Mouse (Mus musculus) G1E (cell line): ENCODE data around the gene Zswim4. TPM values are rescaled to one million over a fixed set of nuclear protein-coding genes. Genes with fewer than 3 reads are reported as not detected.

ENCODE experiments used
- ATAC-seq: 2 replicates; pipeline ENCODE4 v1.8.0; 2016; ENCODE audit warnings: mild to moderate bottlenecking; ENCODE audit not compliant: insufficient number of reproducible peaks, poor library complexity, low FRiP score, severe bottlenecking; ENCODE audit errors: extremely low read depth
- DNase-seq: peaks from one replicate; pipeline ENCODE4 v3.0.0; 2012; ENCODE audit warnings: low spot score
- H3K27me3 ChIP-seq: 2 replicates; pipeline ENCODE4 v1.6.1; 2012; ENCODE audit warnings: mild to moderate bottlenecking, low read length, inconsistent platforms; ENCODE audit not compliant: insufficient read depth
- H3K36me3 ChIP-seq: replicated peaks from 2 replicates; pipeline ENCODE3; 2012; ENCODE audit warnings: mild to moderate bottlenecking, inconsistent platforms
- H3K4me1 ChIP-seq: 2 replicates; pipeline ENCODE4 v1.6.1; 2012; ENCODE audit warnings: low read depth, low read length, inconsistent platforms, mixed read lengths; ENCODE audit not compliant: insufficient read depth
- H3K4me3 ChIP-seq: 2 replicates; pipeline ENCODE4 v1.5.1; 2012; ENCODE audit warnings: low read depth, mild to moderate bottlenecking, inconsistent platforms, low read length, moderate library complexity, mixed read lengths
- H3K9me3 ChIP-seq: replicated peaks from 2 replicates; pipeline ENCODE4 v1.6.1; 2012; ENCODE audit warnings: inconsistent platforms
- CTCF ChIP-seq: IDR thresholded peaks from 2 replicates; pipeline ENCODE4 v1.5.1; 2012; ENCODE audit warnings: low read depth, low read length, inconsistent platforms, mixed read lengths
- GATA1 ChIP-seq: IDR thresholded peaks from 2 replicates; pipeline ENCODE4 v1.6.1; 2012; ENCODE audit warnings: borderline replicate concordance, low read length, inconsistent platforms, mixed read lengths
- GATA2 ChIP-seq: IDR thresholded peaks from 2 replicates; pipeline ENCODE4 v1.6.1; 2012; ENCODE audit warnings: low read depth, low read length, inconsistent platforms, borderline replicate concordance
- POLR2AphosphoS5 ChIP-seq: IDR thresholded peaks from 2 replicates; pipeline ENCODE4 v1.6.1; 2012; ENCODE audit warnings: low read depth, low read length, inconsistent platforms; ENCODE audit not compliant: insufficient replicate concordance
- TAL1 ChIP-seq: conservative IDR thresholded peaks from 2 replicates; pipeline ENCODE4 v1.6.1; 2012; ENCODE audit warnings: low read depth, low read length, inconsistent platforms, mixed read lengths
- polyA plus RNA-seq: library from polyadenylated mRNA; stranded (reverse); fragments of >175 nt; gene quantifications from 2 replicates; pipeline ENCODE4 v1.2.3, GENCODE M21; 2012
- total RNA-seq, 2 experiments: library from RNA; stranded (forward) in 1 of 2; stranded (reverse) in 1 of 2; fragments of 200-1000 nt in 1 of 2; fragments of >200 nt in 1 of 2; fragmentation: Nextera tagmentation in 1 of 2; gene quantifications; 2 replicates each; pipeline ENCODE4 v1.2.3; 2014 to 2017

Gene Zswim4
- total and polyA plus RNA-seq, 3 experiments = 5.7 to 19.0 (median 8.5) TPM

DNA sequence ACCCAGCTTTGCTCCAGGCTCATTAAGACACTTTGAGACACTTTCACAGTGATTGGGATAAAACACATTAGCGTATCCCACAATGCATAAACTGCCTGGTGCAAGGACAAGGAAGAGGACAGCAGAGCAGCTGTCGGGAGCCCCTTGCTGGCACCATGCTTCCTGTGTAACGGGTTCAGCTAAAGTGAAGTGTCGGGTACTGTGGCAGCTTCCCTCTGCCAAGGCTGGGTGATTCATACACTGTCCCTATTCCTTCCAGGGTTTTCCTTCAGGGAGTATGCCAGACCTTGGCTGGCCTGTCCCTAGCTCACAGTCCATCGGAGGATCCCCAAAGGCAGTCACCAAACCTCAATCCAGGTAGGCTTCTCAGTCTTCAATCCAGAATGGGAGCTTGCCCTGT, 66.8 kb downstream of the Zswim4 start:
- ATAC-seq (no peak), DNase-seq (no peak)
- no peaks in the 10 kb centered on the region for H3K9me3 ChIP-seq
- peaks cover 43% of the 10 kb centered on the region for H3K27me3 ChIP-seq
- no peak overlapping the region for H3K4me3 ChIP-seq
- TF ChIP-seq GATA2 = no peak
- no peak for TF ChIP-seq POLR2AphosphoS5
- H3K36me3 ChIP-seq = no peaks in the 10 kb centered on the region
- H3K4me1 ChIP-seq = no peaks in the 10 kb centered on the region

GRCm38 (mm10) chr8:84167696-84168095, 69.2 kb downstream of the Zswim4 start:
- Histone ChIP-seq H3K9me3 (no peaks in the 10 kb centered on the region), H3K4me1 (no peaks in the 10 kb centered on the region), H3K36me3 (no peaks in the 10 kb centered on the region), H3K4me3 (no peak overlapping the region), H3K27me3 (peaks cover 31% of the 10 kb centered on the region)
- ATAC-seq = no peak
- DNase-seq = no peak
- TF ChIP-seq POLR2AphosphoS5 (no peak), TAL1 (no peak), CTCF (no peak), GATA1 (no peak), GATA2 (no peak)

Other genes with a start within 250 kb of the Zswim4 start
- 88.0 and 93.8 TPM in 2 replicates for gene Samd1, start 239.4 kb downstream of the Zswim4 start, total RNA-seq (2014; fragmentation: Nextera tagmentation)
- gene Samd1, start 239.4 kb downstream of the Zswim4 start, total RNA-seq (2017) = 64.1 and 80.8 TPM in 2 replicates
- 246 and 262 TPM in 2 replicates for gene Samd1, start 239.4 kb downstream of the Zswim4 start, polyA plus RNA-seq
- 0.78 TPM in 1 of 2 replicates, not detected in the other for gene 1700067K01Rik, start 235.6 kb downstream of the Zswim4 start, total RNA-seq (2014; fragmentation: Nextera tagmentation)
- 0.35 and 0.82 TPM in 2 replicates for gene 1700067K01Rik, start 235.6 kb downstream of the Zswim4 start, total RNA-seq (2017)
- gene 1700067K01Rik, start 235.6 kb downstream of the Zswim4 start, polyA plus RNA-seq = 0.92 and 1.2 TPM in 2 replicates
- gene 2210011C24Rik, start 224.9 kb downstream of the Zswim4 start, total RNA-seq (2014; fragmentation: Nextera tagmentation) = not detected in 2 replicates
- gene 2210011C24Rik, start 224.9 kb downstream of the Zswim4 start, total RNA-seq (2017) = not detected in 2 replicates
- gene 2210011C24Rik, start 224.9 kb downstream of the Zswim4 start, polyA plus RNA-seq = not detected in 2 replicates
- gene Palm3, start 215.6 kb downstream of the Zswim4 start, total RNA-seq (2014; fragmentation: Nextera tagmentation) = not detected in 2 replicates
- gene Palm3, start 215.6 kb downstream of the Zswim4 start, total RNA-seq (2017) = 0.06 TPM in 1 of 2 replicates, not detected in the other
- gene Palm3, start 215.6 kb downstream of the Zswim4 start, polyA plus RNA-seq = 0.12 and 0.15 TPM in 2 replicates
- gene Il27ra, start 194.5 kb downstream of the Zswim4 start, total RNA-seq (2014; fragmentation: Nextera tagmentation) = not detected in 2 replicates
- gene Il27ra, start 194.5 kb downstream of the Zswim4 start, total RNA-seq (2017) = not detected in 2 replicates
- gene Il27ra, start 194.5 kb downstream of the Zswim4 start, polyA plus RNA-seq = not detected in 2 replicates
- gene Rln3, start 192.1 kb downstream of the Zswim4 start, total RNA-seq (2014; fragmentation: Nextera tagmentation) = not detected in 2 replicates
- gene Rln3, start 192.1 kb downstream of the Zswim4 start, total RNA-seq (2017) = not detected in 2 replicates
- gene Rln3, start 192.1 kb downstream of the Zswim4 start, polyA plus RNA-seq = not detected in 2 replicates
- gene Gm10643, start 171.9 kb downstream of the Zswim4 start, total RNA-seq (2014; fragmentation: Nextera tagmentation) = 1.1 and 2.0 TPM in 2 replicates
- 1.3 and 1.6 TPM in 2 replicates for gene Gm10643, start 171.9 kb downstream of the Zswim4 start, total RNA-seq (2017)
- 0.05 and 0.09 TPM in 2 replicates for gene Gm10643, start 171.9 kb downstream of the Zswim4 start, polyA plus RNA-seq
- 12.0 and 14.3 TPM in 2 replicates for gene Rfx1, start 170.2 kb downstream of the Zswim4 start, total RNA-seq (2014; fragmentation: Nextera tagmentation)
- 2.4 and 2.9 TPM in 2 replicates for gene Rfx1, start 170.2 kb downstream of the Zswim4 start, total RNA-seq (2017)
- 41.4 and 44.5 TPM in 2 replicates for gene Rfx1, start 170.2 kb downstream of the Zswim4 start, polyA plus RNA-seq
- 15.7 and 16.3 TPM in 2 replicates for gene Dcaf15, start 132.3 kb downstream of the Zswim4 start, total RNA-seq (2014; fragmentation: Nextera tagmentation)
- 16.4 and 20.2 TPM in 2 replicates for gene Dcaf15, start 132.3 kb downstream of the Zswim4 start, total RNA-seq (2017)
- gene Dcaf15, start 132.3 kb downstream of the Zswim4 start, polyA plus RNA-seq = 51.8 and 68.1 TPM in 2 replicates
- gene Podnl1, start 111.1 kb downstream of the Zswim4 start, total RNA-seq (2014; fragmentation: Nextera tagmentation) = not detected in 2 replicates
- 0.06 TPM in 1 of 2 replicates, not detected in the other for gene Podnl1, start 111.1 kb downstream of the Zswim4 start, total RNA-seq (2017)
- 0.05 and 0.06 TPM in 2 replicates for gene Podnl1, start 111.1 kb downstream of the Zswim4 start, polyA plus RNA-seq
- gene Cc2d1a, start 89.1 kb downstream of the Zswim4 start, total RNA-seq (2014; fragmentation: Nextera tagmentation) = 7.9 and 9.6 TPM in 2 replicates
- 4.8 and 5.1 TPM in 2 replicates for gene Cc2d1a, start 89.1 kb downstream of the Zswim4 start, total RNA-seq (2017)
- 21.3 and 25.5 TPM in 2 replicates for gene Cc2d1a, start 89.1 kb downstream of the Zswim4 start, polyA plus RNA-seq
- gene 4930432K21Rik, start 89.0 kb downstream of the Zswim4 start, total RNA-seq (2014; fragmentation: Nextera tagmentation) = 0.34 TPM in 1 of 2 replicates, not detected in the other
- gene 4930432K21Rik, start 89.0 kb downstream of the Zswim4 start, total RNA-seq (2017) = 0.55 and 0.58 TPM in 2 replicates
- gene 4930432K21Rik, start 89.0 kb downstream of the Zswim4 start, polyA plus RNA-seq = 0.08 and 0.11 TPM in 2 replicates
- not detected in 2 replicates for gene Nanos3, start 51.8 kb downstream of the Zswim4 start, total RNA-seq (2014; fragmentation: Nextera tagmentation)
- not detected in 2 replicates for gene Nanos3, start 51.8 kb downstream of the Zswim4 start, total RNA-seq (2017)
- gene Nanos3, start 51.8 kb downstream of the Zswim4 start, polyA plus RNA-seq = 0.19 TPM in 1 of 2 replicates, not detected in the other
- gene D8Ertd738e, start 12.7 kb upstream of the Zswim4 start, total RNA-seq (2014; fragmentation: Nextera tagmentation) = 106 and 132 TPM in 2 replicates
- gene D8Ertd738e, start 12.7 kb upstream of the Zswim4 start, total RNA-seq (2017) = 197 and 232 TPM in 2 replicates
- gene D8Ertd738e, start 12.7 kb upstream of the Zswim4 start, polyA plus RNA-seq = 257 and 291 TPM in 2 replicates
- gene Mri1, start 20.3 kb upstream of the Zswim4 start, total RNA-seq (2014; fragmentation: Nextera tagmentation) = 14.1 and 20.1 TPM in 2 replicates
- 7.0 and 13.2 TPM in 2 replicates for gene Mri1, start 20.3 kb upstream of the Zswim4 start, total RNA-seq (2017)
- gene Mri1, start 20.3 kb upstream of the Zswim4 start, polyA plus RNA-seq = 58.7 and 87.4 TPM in 2 replicates
- 71.8 and 73.7 TPM in 2 replicates for gene Ccdc130, start 33.3 kb upstream of the Zswim4 start, total RNA-seq (2014; fragmentation: Nextera tagmentation)
- gene Ccdc130, start 33.3 kb upstream of the Zswim4 start, total RNA-seq (2017) = 11.3 and 12.9 TPM in 2 replicates
- gene Ccdc130, start 33.3 kb upstream of the Zswim4 start, polyA plus RNA-seq = 11.1 and 17.1 TPM in 2 replicates
- gene Cacna1a, start 151.4 kb upstream of the Zswim4 start, total RNA-seq (2014; fragmentation: Nextera tagmentation) = 0.23 TPM in 1 of 2 replicates, not detected in the other
- gene Cacna1a, start 151.4 kb upstream of the Zswim4 start, total RNA-seq (2017) = 1.0 TPM in 2 replicates
- gene Cacna1a, start 151.4 kb upstream of the Zswim4 start, polyA plus RNA-seq = 31.7 and 35.0 TPM in 2 replicates